Mouse (Mus musculus): ENCODE results near the gene Olfr203. TPM values are rescaled to one million over a fixed set of nuclear protein-coding genes. Genes with fewer than 3 reads are reported as not detected.

Olfr203 gene
- total RNA-seq, 1 experiment: not detected

DNA sequence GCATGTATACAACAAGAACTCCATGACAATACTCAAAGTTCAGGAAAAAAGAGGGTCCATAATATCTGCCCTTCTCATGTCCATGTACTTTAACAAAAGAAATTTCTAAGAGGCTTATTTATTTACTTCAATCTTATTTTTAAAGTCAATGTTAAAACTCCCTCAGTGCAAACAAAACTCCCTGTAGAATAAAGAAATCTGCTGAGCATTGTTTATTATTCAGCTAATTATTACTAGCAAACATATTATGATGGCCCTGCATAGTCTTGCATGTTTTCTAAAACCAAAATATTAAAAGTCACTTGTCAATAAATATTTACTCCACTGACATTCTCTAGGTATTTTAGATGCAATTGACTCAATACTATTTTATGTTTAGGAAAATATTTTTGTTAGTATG is 32.4 kb downstream of the Olfr203 start, which contains the start of gene Olfr205:
Olfr205 (minus strand) TSS at position 101 of the 400 bp plus-strand sequence.
- Histone ChIP-seq H3K9ac (ENCODE audit: insufficient read depth, low read depth, low read length, poor library complexity, severe bottlenecking) (no peak within 1 kb of the TSS), H3K4me1 (ENCODE audit: control insufficient read depth in 2 of 2, insufficient read depth in 2 of 2, low read length in 2 of 2, poor library complexity in 1 of 2) (no peaks in the 10 kb centered on the region), H3K27ac (ENCODE audit: insufficient read depth, low read depth, low read length, poor library complexity, severe bottlenecking) (no peak within 1 kb of the TSS), H3K4me3 (ENCODE audit: insufficient read depth in 1 of 2, low read depth in 1 of 2, low read length in 2 of 2, poor library complexity in 1 of 2, severe bottlenecking in 1 of 2) (no peak within 1 kb of the TSS), H3K36me3 (ENCODE audit: control insufficient read depth, insufficient read depth, low read length, poor library complexity, severe bottlenecking) (no peaks in the 10 kb centered on the region), H3K9me3 (ENCODE audit: control insufficient read depth, insufficient read depth, low read depth, low read length) (no peaks in the 10 kb centered on the region)
- no peak for DNase-seq (ENCODE audit: low read depth, low spot score)
- in situ Hi-C loops (cut with MboI; ENCODE audit: low sequenced_read_pairs in 2 of 2, unreplicated experiment in 2 of 2): no loop called here
- no peak for TF ChIP-seq MAFK (IDR thresholded peaks at IDR 0.05; ENCODE audit: insufficient read depth, low read depth, low read length)

DNA sequence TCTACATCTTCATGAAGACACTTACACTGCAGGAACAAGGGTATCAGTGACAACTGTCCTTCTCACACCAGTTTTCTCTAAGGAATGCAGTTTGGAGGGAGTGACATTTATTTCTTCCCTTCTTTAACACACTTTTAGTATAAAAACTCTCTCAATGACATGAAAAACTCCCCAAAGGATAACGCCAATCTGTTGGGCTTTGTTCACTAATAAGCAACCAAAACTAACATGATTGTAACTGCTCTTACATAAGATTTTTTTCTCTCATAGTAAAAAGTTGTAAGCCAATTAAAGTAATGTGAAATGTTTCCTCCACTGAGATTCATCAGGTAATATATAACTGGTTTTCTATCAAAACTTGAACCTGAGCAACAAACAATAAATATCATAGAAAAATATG is 50.5 kb downstream of the Olfr203 start, which contains the start of gene Olfr206:
Olfr206 (minus strand) TSS at position 101 of the 400 bp plus-strand sequence.
- Histone ChIP-seq H3K4me1 (ENCODE audit: control insufficient read depth in 2 of 2, insufficient read depth in 2 of 2, low read length in 2 of 2, poor library complexity in 1 of 2) (no peaks in the 10 kb centered on the region), H3K27ac (ENCODE audit: insufficient read depth, low read depth, low read length, poor library complexity, severe bottlenecking) (no peak within 1 kb of the TSS), H3K9me3 (ENCODE audit: control insufficient read depth, insufficient read depth, low read depth, low read length) (no peaks in the 10 kb centered on the region), H3K9ac (ENCODE audit: insufficient read depth, low read depth, low read length, poor library complexity, severe bottlenecking) (no peak within 1 kb of the TSS), H3K36me3 (ENCODE audit: control insufficient read depth, insufficient read depth, low read length, poor library complexity, severe bottlenecking) (no peaks in the 10 kb centered on the region), H3K4me3 (ENCODE audit: insufficient read depth in 1 of 2, low read depth in 1 of 2, low read length in 2 of 2, poor library complexity in 1 of 2, severe bottlenecking in 1 of 2) (no peak within 1 kb of the TSS)
- TF ChIP-seq CHD2 (IDR thresholded peaks at IDR 0.05; ENCODE audit: low read depth, low read length): no peak
- TF ChIP-seq ZC3H11A (IDR thresholded peaks at IDR 0.05; ENCODE audit: borderline replicate concordance, low read depth, low read length): no peak
- no peak for TF ChIP-seq MAFK (IDR thresholded peaks at IDR 0.05; ENCODE audit: insufficient read depth, low read depth, low read length)
- no peak for TF ChIP-seq HCFC1 (IDR thresholded peaks at IDR 0.05; ENCODE audit: borderline replicate concordance, insufficient read depth, low read length)
- TF ChIP-seq ZNF384 (IDR thresholded peaks at IDR 0.05; ENCODE audit: low read depth, low read length): no peak
- DNase-seq (ENCODE audit: low read depth, low spot score): no peak
- in situ Hi-C loops (cut with MboI; ENCODE audit: low sequenced_read_pairs in 2 of 2, unreplicated experiment in 2 of 2): no loop called here

Other genes starting within 250 kb of the Olfr203 start
- not detected in 2 replicates for gene Olfr190, start 220.9 kb upstream of the Olfr203 start, total RNA-seq (2012; rRNA removed)
- gene Olfr191, start 209.1 kb upstream of the Olfr203 start, total RNA-seq (2012; rRNA removed): not detected in 2 replicates
- gene Olfr193, start 187.0 kb upstream of the Olfr203 start, total RNA-seq (2012; rRNA removed): not detected in 2 replicates
- gene Olfr194, start 177.8 kb upstream of the Olfr203 start, total RNA-seq (2012; rRNA removed): not detected in 2 replicates
- not detected in 2 replicates for gene Olfr195, start 151.8 kb upstream of the Olfr203 start, total RNA-seq (2012; rRNA removed)
- gene Olfr196, start 128.4 kb upstream of the Olfr203 start, total RNA-seq (2012; rRNA removed): not detected in 2 replicates
- not detected in 2 replicates for gene Olfr198, start 95.3 kb upstream of the Olfr203 start, total RNA-seq (2012; rRNA removed)
- gene Olfr199, start 79.1 kb upstream of the Olfr203 start, total RNA-seq (2012; rRNA removed): not detected in 2 replicates
- gene Olfr201, start 26.2 kb upstream of the Olfr203 start, total RNA-seq (2012; rRNA removed): not detected in 2 replicates
- gene Olfr202, start 12.1 kb upstream of the Olfr203 start, total RNA-seq (2012; rRNA removed): not detected in 2 replicates
- gene Olfr204, start 19.4 kb downstream of the Olfr203 start, total RNA-seq (2012; rRNA removed): not detected in 2 replicates
- not detected in 2 replicates for gene Olfr205, start 32.3 kb downstream of the Olfr203 start, total RNA-seq (2012; rRNA removed)
- not detected in 2 replicates for gene Olfr206, start 50.4 kb downstream of the Olfr203 start, total RNA-seq (2012; rRNA removed)
- not detected in 2 replicates for gene Olfr209, start 65.1 kb downstream of the Olfr203 start, total RNA-seq (2012; rRNA removed)
- 0.04 TPM in 1 of 2 replicates, not detected in the other for gene Gabrr3, start 108.5 kb downstream of the Olfr203 start, total RNA-seq (2012; rRNA removed)
- 25.4 and 34.6 TPM in 2 replicates for gene Riox2, start 172.9 kb downstream of the Olfr203 start, total RNA-seq (2012; rRNA removed)